Mouse (Mus musculus) mouse trophoblast stem cell (cell line): ENCODE data around the gene Itgb7.

Experiments
- in situ Hi-C, 2 experiments: fragments of 300-500 bp; cut with MseI, MboI; formaldehyde crosslinking; loops; 2 replicates in 1 of 2; 3 replicates in 1 of 2; pipeline ENCODE4 v1.15.1; 2025

Itgb7 gene

GRCm38 (mm10) chr15:102231748-102232147, at the start of gene Itgb7:
TSS of gene Itgb7 (minus strand) at chr15:102231944.
- in situ Hi-C loops: no loop called here

- in situ Hi-C loops: no loop called here
These were observed 48.9 kb upstream of the Itgb7 start for GRCm38 (mm10) chr15:102280623-102281022.

GRCm38 (mm10) chr15:102279783-102280520, 48.2 kb upstream of the Itgb7 start:
- in situ Hi-C loops: no loop called here

- in situ Hi-C loops: no loop called here
These were observed 47.5 kb upstream of the Itgb7 start, which contains the start of gene Mfsd5 for GRCm38 (mm10) chr15:102279092-102279782. TSS of gene Mfsd5 (plus strand) at chr15:102279454.

- in situ Hi-C loops: no loop called here
These were observed 47.0 kb upstream of the Itgb7 start for GRCm38 (mm10) chr15:102278726-102279091.

- in situ Hi-C loops: loop anchor here in 1 of 2 experiments (5.0 kb wide), 1 partner anchor 37 kb away; no protein-coding TSS in a partner anchor
These were observed 42.4 kb upstream of the Itgb7 start for GRCm38 (mm10) chr15:102273982-102274716.

- in situ Hi-C loops: loop anchor here in 1 of 2 experiments (5.0 kb wide), 1 partner anchor 34 kb away; no protein-coding TSS in a partner anchor
These were observed 39.7 kb upstream of the Itgb7 start for GRCm38 (mm10) chr15:102271441-102271840.

- in situ Hi-C loops: loop anchor here in 1 of 2 experiments (5.0 kb wide), 1 partner anchor 33 kb away; no protein-coding TSS in a partner anchor
These were observed 38.7 kb upstream of the Itgb7 start, which contains the start of gene Gm9918 for GRCm38 (mm10) chr15:102270274-102270960. TSS of gene Gm9918 (plus strand) at chr15:102270563.

- in situ Hi-C loops: no loop called here
These were observed 33.8 kb upstream of the Itgb7 start for GRCm38 (mm10) chr15:102265548-102265947.

GRCm38 (mm10) chr15:102263037-102263436, 31.3 kb upstream of the Itgb7 start:
- in situ Hi-C loops: no loop called here

GRCm38 (mm10) chr15:102262582-102262981, 30.8 kb upstream of the Itgb7 start:
- in situ Hi-C loops: no loop called here

- in situ Hi-C loops: no loop called here
These were observed 27.0 kb upstream of the Itgb7 start for GRCm38 (mm10) chr15:102258581-102259253.

- in situ Hi-C loops: no loop called here
These were observed 26.3 kb upstream of the Itgb7 start for GRCm38 (mm10) chr15:102258076-102258470.

- in situ Hi-C loops: no loop called here
These were observed 25.7 kb upstream of the Itgb7 start, which contains the start of gene Rarg for GRCm38 (mm10) chr15:102257202-102258075. TSS of gene Rarg (minus strand) at chr15:102257517.

GRCm38 (mm10) chr15:102256431-102257201, 24.9 kb upstream of the Itgb7 start:
- in situ Hi-C loops: no loop called here

- in situ Hi-C loops: no loop called here
These were observed 24.0 kb upstream of the Itgb7 start for GRCm38 (mm10) chr15:102255547-102256255.

GRCm38 (mm10) chr15:102250521-102250920, 18.8 kb upstream of the Itgb7 start:
- in situ Hi-C loops: no loop called here

GRCm38 (mm10) chr15:102249967-102250366, 18.2 kb upstream of the Itgb7 start:
- in situ Hi-C loops: no loop called here
